Mouse (Mus musculus) layer of hippocampus, postnatal 25 days (tissue): ENCODE measurements around the gene Iba57. TPM values are rescaled to one million over a fixed set of nuclear protein-coding genes. Genes with fewer than 3 reads are reported as not detected.

Experiments used
- DNase-seq, 2 experiments: peaks; one replicate each; pipeline ENCODE4 v3.0.0; 2022; ENCODE audit warnings: mixed read lengths in 2 of 2, low spot score in 1 of 2; ENCODE audit errors: extremely low spot score in 1 of 2
- total RNA-seq, 2 experiments: library from RNA; stranded (reverse); gene quantifications; 2 replicates each; pipeline ENCODE4 v1.2.3; 2021

Iba57 gene
- total RNA-seq, 2 experiments from 2014 or later, result 7.8 to 9.4 TPM

GRCm38 (mm10) chr11:59176475-59176874, 12.9 kb upstream of the Iba57 start:
- no peak for DNase-seq

GRCm38 (mm10) chr11:59174189-59174838, 10.8 kb upstream of the Iba57 start:
- no peak for DNase-seq

- DNase-seq, result no peak
Measured at GRCm38 (mm10) chr11:59170549-59170948, 7.0 kb upstream of the Iba57 start.

- no peak for DNase-seq
Measured at GRCm38 (mm10) chr11:59169807-59170206, 6.3 kb upstream of the Iba57 start.

GRCm38 (mm10) chr11:59165616-59166241, 2.2 kb upstream of the Iba57 start:
- no peak for DNase-seq

GRCm38 (mm10) chr11:59164384-59164783, 845 bp upstream of the Iba57 start:
- DNase-seq, result no peak

- no peak for DNase-seq
Measured at GRCm38 (mm10) chr11:59162443-59163254, 890 bp downstream of the Iba57 start.

- DNase-seq, result no peak
Measured at GRCm38 (mm10) chr11:59161398-59161797, 2.1 kb downstream of the Iba57 start.

GRCm38 (mm10) chr11:59159558-59159957, 4.0 kb downstream of the Iba57 start:
- no peak for DNase-seq

GRCm38 (mm10) chr11:59159099-59159498, 4.4 kb downstream of the Iba57 start:
- DNase-seq, result no peak

GRCm38 (mm10) chr11:59155900-59156299, 7.6 kb downstream of the Iba57 start:
- no peak for DNase-seq

GRCm38 (mm10) chr11:59154220-59154619, 9.3 kb downstream of the Iba57 start:
- no peak for DNase-seq

GRCm38 (mm10) chr11:59151729-59152128, 11.8 kb downstream of the Iba57 start:
- no peak for DNase-seq

GRCm38 (mm10) chr11:59149302-59149701, 14.2 kb downstream of the Iba57 start:
- DNase-seq, result no peak

GRCm38 (mm10) chr11:59142962-59143361, 20.6 kb downstream of the Iba57 start:
- DNase-seq, result no peak

GRCm38 (mm10) chr11:59141772-59142370, 21.7 kb downstream of the Iba57 start:
- no peak for DNase-seq

GRCm38 (mm10) chr11:59138537-59139486, 24.7 kb downstream of the Iba57 start:
- DNase-seq, result no peak

GRCm38 (mm10) chr11:59136994-59137706, 26.4 kb downstream of the Iba57 start:
- DNase-seq, result no peak

GRCm38 (mm10) chr11:59135904-59136452, 27.6 kb downstream of the Iba57 start, which contains the start of gene Obscn:
Obscn (minus strand) TSS chr11:59136402.
- no peak for DNase-seq
